Mouse (Mus musculus) megakaryocyte-erythroid progenitor cell, adult 5-6 weeks (primary cell): ENCODE results near the gene Rara. TPM values are rescaled to one million over a fixed set of nuclear protein-coding genes. Genes with fewer than 3 reads are reported as not detected.

Experiments used
- ATAC-seq: replicated peaks from 2 replicates; pipeline ENCODE4 v1.8.0; 2016; ENCODE audit warnings: mild to moderate bottlenecking, inconsistent platforms; ENCODE audit not compliant: severe bottlenecking, poor library complexity, low FRiP score, low TSS enrichment
- total RNA-seq, 2 experiments: library from RNA; stranded (forward) in 1 of 2; stranded (reverse) in 1 of 2; fragments of 200-1000, 215-1000 nt in 1 of 2; fragments of >200 nt in 1 of 2; fragmentation: Nextera tagmentation in 1 of 2; gene quantifications; 2 replicates each; pipeline ENCODE4 v1.2.3; 2014 to 2017

The Rara gene
- total RNA-seq, 2 experiments from 2014 or later, result 3.0 to 15.9 TPM

GRCm38 (mm10) chr11:98964201-98964615 lies 36.6 kb downstream of the Rara start:
- no peak for ATAC-seq

GRCm38 (mm10) chr11:98964616-98965415 lies 37.2 kb downstream of the Rara start:
- no peak for ATAC-seq

- ATAC-seq, result no peak
These were observed 37.9 kb downstream of the Rara start for GRCm38 (mm10) chr11:98965416-98966077.

- peak; percentile 53 for ATAC-seq
These were observed 39.0 kb downstream of the Rara start for GRCm38 (mm10) chr11:98966499-98967141.

GRCm38 (mm10) chr11:98968079-98968478 lies 40.5 kb downstream of the Rara start:
- no peak for ATAC-seq

GRCm38 (mm10) chr11:98968716-98969495 lies 41.3 kb downstream of the Rara start:
- no peak for ATAC-seq

GRCm38 (mm10) chr11:98969496-98969927 lies 41.9 kb downstream of the Rara start:
- no peak for ATAC-seq

GRCm38 (mm10) chr11:98970191-98970925 lies 42.7 kb downstream of the Rara start:
- no peak for ATAC-seq

- ATAC-seq, result no peak
These were observed 43.9 kb downstream of the Rara start for GRCm38 (mm10) chr11:98971316-98972031.

GRCm38 (mm10) chr11:98972215-98972614 lies 44.6 kb downstream of the Rara start:
- peak; percentile 59 for ATAC-seq

- ATAC-seq, result no peak
These were observed 45.3 kb downstream of the Rara start for GRCm38 (mm10) chr11:98972801-98973360.

GRCm38 (mm10) chr11:98973584-98973983 lies 46.0 kb downstream of the Rara start:
- no peak for ATAC-seq

GRCm38 (mm10) chr11:98974213-98974612 lies 46.6 kb downstream of the Rara start:
- no peak for ATAC-seq

GRCm38 (mm10) chr11:98974871-98975719 lies 47.5 kb downstream of the Rara start:
- ATAC-seq, result peak; percentile 46; the same call in 1 of the 2 replicates

GRCm38 (mm10) chr11:98978526-98979148 lies 51.0 kb downstream of the Rara start:
- ATAC-seq, result no peak

- no peak for ATAC-seq
These were observed 51.7 kb downstream of the Rara start for GRCm38 (mm10) chr11:98979356-98979755.
